Mouse (Mus musculus) cerebellum, adult 9-10 months (tissue): ENCODE results near the gene Fxr1.
"Not testable (repeated sequence)": the region's sequence is repeated elsewhere in the genome, so short reads cannot be mapped to it uniquely, and the experiment has no call there.

ENCODE experiments used
- DNase-seq: peaks from one replicate; pipeline ENCODE4 v3.0.0; 2022

Fxr1 gene

DNA sequence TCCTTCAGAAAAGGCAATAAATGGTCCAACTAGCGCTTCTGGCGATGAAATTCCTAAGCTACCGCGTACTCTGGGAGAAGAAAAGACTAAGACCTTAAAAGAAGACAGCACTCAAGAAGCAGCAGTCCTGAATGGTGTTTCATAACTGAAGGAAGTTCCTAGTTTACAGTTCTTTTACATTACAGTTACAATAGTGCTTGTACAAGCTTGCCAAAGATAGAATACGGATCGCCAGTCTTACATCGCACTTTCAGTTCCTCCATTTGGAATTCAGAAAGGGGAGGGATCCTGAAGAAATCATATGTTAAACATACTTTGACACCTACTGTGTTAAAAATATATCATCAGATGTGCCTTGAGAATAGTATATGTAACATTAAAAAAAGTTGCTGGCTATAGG, 49.2 kb downstream of the Fxr1 start:
- DNase-seq, result not testable (repeated sequence)

DNA sequence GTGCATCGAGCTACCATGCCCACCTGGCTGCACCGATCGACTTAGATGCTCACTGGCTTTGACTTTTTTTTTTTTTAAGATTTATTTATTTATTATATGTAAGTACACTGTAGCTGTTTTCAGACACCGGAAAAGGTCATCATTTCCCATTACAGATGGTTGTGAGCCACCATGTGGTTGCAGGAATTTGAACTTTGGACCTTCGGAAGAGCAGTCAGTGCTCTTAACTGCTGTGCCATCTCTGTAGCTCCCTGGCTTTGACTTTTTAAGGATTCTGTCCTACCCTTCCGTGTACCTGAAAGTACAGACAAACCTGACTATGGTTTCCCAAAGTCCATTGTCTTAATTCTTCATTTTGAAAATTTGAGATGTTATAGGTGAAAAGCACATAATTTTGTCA, 53.0 kb downstream of the Fxr1 start:
- DNase-seq, result no peak

DNA sequence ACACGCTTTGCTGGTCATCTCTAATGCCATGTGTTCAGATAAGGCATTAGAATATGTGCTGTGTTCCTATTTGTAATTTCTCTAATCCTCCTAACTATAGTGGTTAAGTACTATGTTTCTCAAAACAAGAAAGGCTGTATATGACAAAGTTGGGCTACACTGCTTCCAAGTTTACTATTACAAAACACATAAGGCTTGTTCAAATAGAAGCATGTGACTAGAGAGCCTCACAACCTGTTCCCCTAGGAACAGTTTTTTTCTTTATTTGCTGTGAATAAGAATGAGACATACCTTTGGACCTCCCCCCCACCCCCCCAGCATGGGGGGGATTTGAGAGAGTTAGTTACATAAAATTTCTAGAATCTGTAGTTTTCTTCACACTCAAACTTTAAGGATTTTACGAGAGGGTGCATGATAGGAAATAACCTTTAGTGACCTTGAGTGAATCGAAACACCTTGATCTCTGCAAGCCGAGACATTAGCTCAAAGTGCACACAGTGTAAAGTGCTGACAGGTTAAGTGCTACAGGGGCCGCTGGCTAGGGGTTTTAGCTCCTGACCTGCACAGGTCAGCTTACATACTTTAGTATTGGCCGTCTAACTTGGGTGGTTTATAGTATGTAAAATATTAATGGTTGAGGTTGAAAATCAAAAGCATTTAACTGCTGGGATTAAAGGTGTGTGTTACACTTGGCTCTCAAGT, 56.5 kb downstream of the Fxr1 start:
- no peak for DNase-seq

- DNase-seq, result peak; percentile 95
These were observed 61.3 kb downstream of the Fxr1 start, which contains the start of gene Dnajc19 for GRCm38 (mm10) chr3:34080900-34081662. Dnajc19 (minus strand) TSS chr3:34081321.

DNA sequence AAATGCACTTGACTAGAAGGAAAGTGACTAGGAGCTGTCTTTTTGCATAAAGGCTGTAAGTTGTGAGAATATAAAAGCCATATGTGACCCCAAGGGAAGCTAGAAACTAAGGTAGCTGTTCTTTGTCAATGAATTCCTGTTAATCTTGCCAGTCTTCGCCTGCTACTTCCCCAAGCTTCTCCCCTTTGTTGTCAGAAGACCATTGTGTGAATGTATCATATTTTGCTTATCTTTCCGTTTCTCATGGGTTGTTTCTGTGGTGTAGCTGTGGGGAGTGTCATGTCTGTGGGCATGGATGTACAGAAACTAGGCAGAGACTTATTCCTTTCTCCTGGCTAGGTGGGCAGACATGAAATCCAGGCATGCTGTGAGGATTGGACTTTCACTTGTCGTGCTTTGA, 62.2 kb downstream of the Fxr1 start:
- DNase-seq, result peak; percentile 39

DNA sequence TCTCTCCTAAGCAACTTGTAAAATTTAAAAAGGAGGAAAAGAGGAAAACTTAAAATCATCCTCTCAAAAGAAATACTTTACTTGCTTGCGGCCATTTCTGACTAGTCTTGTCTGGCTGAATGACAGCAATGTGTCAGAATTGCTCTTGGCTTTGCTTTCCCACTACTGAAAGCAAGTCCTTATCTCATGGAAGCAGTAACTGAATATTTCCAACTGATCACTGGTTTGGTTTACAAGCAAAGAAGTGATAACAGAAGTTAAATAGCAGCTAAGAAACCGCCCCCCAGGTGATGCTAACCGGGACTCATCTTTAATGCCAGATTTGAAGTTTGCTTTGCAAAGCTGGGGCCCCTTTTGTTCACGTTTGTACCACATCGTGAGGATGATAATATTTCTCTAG, 63.9 kb downstream of the Fxr1 start:
- no peak for DNase-seq

GRCm38 (mm10) chr3:34102891-34103290, 83.1 kb downstream of the Fxr1 start:
- DNase-seq, result no peak

DNA sequence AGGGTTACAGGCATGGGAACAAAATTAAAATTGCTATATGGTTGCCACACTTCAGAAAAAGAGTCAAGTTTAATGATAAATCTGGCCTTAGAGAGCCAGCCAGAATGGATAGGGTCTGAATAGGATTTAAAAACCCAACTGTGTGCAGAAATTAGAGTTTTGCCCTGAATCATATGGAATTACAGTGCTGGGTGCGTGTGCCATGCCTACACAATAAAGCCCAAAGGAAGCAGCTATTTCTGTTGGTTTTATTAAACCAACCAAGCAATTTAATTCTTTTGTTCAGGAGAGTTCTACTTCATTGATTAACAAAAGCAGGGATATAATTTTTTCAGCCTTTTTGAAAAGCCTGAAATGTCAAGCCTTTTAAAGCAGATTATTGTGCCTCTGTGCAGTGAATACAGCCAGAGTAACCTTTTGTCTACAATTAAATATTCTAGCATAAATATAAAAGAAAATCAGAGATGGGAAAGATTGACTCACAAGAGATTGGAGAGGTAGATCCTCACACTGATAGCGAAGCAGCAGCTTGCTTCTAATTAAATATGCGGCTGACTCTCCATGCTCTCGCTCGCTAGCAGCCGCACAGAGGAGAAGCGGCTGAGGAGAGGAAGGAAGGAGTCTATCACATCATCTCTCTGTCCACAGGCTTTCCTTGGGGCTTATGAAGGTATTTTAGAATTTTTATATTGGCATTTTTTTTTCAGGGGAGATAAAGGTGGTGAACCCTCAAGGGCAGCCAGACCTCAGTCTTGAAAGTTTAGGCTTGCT, 84.3 kb downstream of the Fxr1 start:
- DNase-seq, result no peak

DNA sequence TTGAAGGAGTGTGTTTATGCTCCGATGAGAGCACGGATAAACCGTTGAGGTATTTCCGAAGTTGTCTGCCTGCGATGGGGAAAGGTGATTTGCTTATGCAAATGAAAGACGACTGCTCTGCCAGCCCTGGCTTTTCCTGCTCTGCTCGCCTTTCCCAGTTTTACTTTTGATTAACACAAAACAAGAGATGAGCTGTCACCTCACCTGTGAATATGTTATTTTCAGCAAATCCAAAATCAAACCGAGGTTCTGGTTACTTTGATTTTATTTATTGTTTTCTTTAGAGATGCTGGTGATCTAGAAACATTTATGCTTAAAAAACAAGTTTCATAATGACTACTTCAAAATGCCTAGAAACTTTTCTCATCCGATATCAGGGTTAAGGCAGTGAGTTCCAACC, 86.7 kb downstream of the Fxr1 start:
- no peak for DNase-seq

- DNase-seq, result no peak
These were observed 87.9 kb downstream of the Fxr1 start for GRCm38 (mm10) chr3:34107631-34108030.

DNA sequence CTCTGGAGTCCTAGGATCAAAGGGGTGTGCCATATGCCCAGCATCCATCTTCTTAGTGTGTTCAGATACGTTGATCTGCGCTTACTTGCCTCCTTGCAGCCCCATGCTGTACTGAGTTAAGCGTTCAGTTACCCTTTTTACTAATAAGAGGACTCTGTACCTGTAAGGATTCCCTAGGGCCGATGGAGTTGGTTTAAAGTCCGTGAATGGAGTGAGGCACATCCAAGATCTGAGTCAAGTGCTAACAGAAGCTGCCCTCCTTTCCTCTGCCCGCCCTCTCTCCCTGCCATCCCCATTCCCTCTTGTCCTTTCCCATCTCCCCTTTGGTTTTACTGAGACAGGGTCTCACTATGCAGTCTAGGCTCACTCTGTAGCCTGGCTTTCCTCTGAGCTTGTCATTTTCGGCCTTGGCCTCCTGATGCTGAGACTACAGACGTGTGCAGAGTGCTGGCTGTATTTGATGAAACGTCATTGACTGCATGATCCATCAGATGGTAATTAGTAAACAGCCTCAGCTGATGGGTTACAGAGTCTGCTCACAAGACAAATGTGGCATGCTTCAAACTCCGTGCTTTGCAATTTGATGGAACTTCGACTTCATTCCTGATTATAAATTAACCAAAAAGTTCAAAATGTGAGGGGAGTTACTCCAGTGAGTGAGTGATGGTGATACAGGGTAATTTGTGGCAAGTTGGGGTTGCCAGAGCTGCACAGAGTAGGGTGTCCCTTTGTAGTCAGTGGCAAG, 92.4 kb downstream of the Fxr1 start:
- no peak for DNase-seq

DNA sequence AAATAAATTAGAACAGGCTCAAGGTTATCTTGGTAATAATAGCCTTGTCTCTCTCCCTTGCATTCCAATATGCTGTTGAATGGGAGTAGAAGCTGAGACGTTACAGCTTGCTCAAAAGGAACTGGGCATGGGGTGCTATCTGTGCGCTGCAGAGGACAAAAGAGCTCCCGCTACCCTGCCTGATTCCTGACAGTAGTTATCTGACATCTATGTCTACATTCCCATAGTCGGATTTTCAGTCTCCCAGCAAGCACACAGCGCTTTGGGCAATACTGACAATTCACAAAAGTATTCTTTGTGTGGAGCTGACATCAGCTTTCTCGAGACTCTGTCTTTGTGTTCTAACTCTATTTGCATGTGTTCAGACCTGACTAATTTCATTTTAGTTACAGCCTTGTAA, 96.1 kb downstream of the Fxr1 start:
- DNase-seq, result no peak

DNA sequence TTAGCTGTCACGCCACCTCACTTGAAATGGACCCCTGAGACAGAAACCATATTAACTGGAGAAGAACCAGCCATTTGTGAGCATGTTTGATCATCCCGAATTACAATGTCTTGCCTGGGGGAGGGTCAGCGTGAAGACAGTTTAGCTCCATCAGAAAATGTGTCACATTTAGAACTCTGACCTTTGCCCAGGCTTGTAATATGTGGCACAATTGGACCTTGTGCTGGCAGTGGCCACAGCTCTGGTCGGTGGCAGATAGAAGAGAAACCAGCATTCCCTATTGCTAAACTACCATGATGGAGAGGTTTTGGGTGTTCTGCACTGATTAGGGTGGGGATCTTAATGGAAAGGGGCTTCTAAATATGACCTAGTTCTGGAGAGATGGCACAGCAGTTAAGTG, 100.1 kb downstream of the Fxr1 start:
- DNase-seq, result no peak
